Mouse (Mus musculus): Measurements from ENCODE around the gene Siglecg. TPM values are rescaled to one million over a fixed set of nuclear protein-coding genes. Genes with fewer than 3 reads are reported as not detected.

The Siglecg gene
- polyA plus RNA-seq (2014; fragmentation: Nextera tagmentation; extraction: Ambion mirVana): 0.08 TPM in 1 of 2 replicates, not detected in the other

- Histone ChIP-seq H3K9me3 (ENCODE audit: control insufficient read depth, low read length) (0 out of 2 replicates have a peak, but pooled peaks cover 2% of the 10 kb centered on the region), H3K9ac (ENCODE audit: low read length) (no peak within 1 kb of the TSS), H3K27ac (replicated peaks in 1 of 2; ENCODE audit: control insufficient read depth in 1 of 2, insufficient read depth in 1 of 2, low read depth in 2 of 2, low read length in 2 of 2) (no peak within 1 kb of the TSS), H3K27me3 (ENCODE audit: control insufficient read depth, insufficient read depth, low read length) (no peaks in the 10 kb centered on the region), H3K4me1 (ENCODE audit: control insufficient read depth in 2 of 2, insufficient read depth in 2 of 2, low read length in 2 of 2) (no peaks in the 10 kb centered on the region), H3K4me3 (ENCODE audit: control insufficient read depth in 1 of 2, insufficient read depth in 1 of 2, low read depth in 1 of 2, low read length in 2 of 2) (no peak within 1 kb of the TSS), H3K4me2 (ENCODE audit: low read length) (no peak within 1 kb of the TSS), H3K36me3 (ENCODE audit: control insufficient read depth, insufficient read depth, low read length) (no peaks in the 10 kb centered on the region)
- WGBS: 69% methylated on average over 4 of the region's 4 CpGs
- no peak for ATAC-seq (ENCODE audit: insufficient number of reproducible peaks, insufficient read depth, low FRiP score, low read depth)
Observed at GRCm38 (mm10) chr7:43408131-43408553, at the start of gene Siglecg. Siglecg (plus strand) TSS chr7:43408204.

- no peaks in the 10 kb centered on the region for H3K36me3 ChIP-seq (ENCODE audit: control insufficient read depth, insufficient read depth, low read length)
- H3K27me3 ChIP-seq (ENCODE audit: control insufficient read depth, insufficient read depth, low read length): no peaks in the 10 kb centered on the region
- no peaks in the 10 kb centered on the region for H3K4me1 ChIP-seq (ENCODE audit: control insufficient read depth in 2 of 2, insufficient read depth in 2 of 2, low read length in 2 of 2)
- ATAC-seq (ENCODE audit: insufficient number of reproducible peaks, insufficient read depth, low FRiP score, low read depth): no peak
- no peak overlapping the region for H3K4me3 ChIP-seq (ENCODE audit: control insufficient read depth in 1 of 2, insufficient read depth in 1 of 2, low read depth in 1 of 2, low read length in 2 of 2)
- no peak overlapping the region for H3K4me2 ChIP-seq (ENCODE audit: low read length)
- no peak overlapping the region for H3K27ac ChIP-seq (replicated peaks in 1 of 2; ENCODE audit: control insufficient read depth in 1 of 2, insufficient read depth in 1 of 2, low read depth in 2 of 2, low read length in 2 of 2)
- no peaks in the 10 kb centered on the region for H3K9me3 ChIP-seq (ENCODE audit: control insufficient read depth, low read length)
- H3K9ac ChIP-seq (ENCODE audit: low read length): no peak overlapping the region
- 76% methylated on average over 3 of the region's 3 CpGs for WGBS
Observed at GRCm38 (mm10) chr7:43358556-43358955, 49.4 kb upstream of the Siglecg start.

DNA sequence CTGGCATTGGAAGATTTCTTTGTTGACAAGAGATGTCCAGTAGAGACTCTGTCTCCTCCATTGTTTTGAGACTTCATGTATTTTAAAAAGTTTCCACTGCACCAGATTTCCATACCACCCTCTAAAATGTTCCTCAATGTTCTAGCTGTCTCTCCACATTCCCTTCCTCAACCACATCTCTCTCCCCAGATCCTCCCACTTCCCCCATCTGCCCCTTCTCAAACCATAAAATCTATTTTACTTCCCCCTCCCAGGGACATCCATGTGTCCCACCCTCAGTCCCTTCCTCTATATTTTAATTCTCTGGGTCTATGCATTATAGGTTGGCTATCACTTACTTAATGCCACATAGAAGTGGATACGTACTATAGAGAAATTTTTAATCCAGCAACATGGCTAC, 46.6 kb upstream of the Siglecg start:
- WGBS: 82% methylated on average over 1 of the region's 1 CpGs

DNA sequence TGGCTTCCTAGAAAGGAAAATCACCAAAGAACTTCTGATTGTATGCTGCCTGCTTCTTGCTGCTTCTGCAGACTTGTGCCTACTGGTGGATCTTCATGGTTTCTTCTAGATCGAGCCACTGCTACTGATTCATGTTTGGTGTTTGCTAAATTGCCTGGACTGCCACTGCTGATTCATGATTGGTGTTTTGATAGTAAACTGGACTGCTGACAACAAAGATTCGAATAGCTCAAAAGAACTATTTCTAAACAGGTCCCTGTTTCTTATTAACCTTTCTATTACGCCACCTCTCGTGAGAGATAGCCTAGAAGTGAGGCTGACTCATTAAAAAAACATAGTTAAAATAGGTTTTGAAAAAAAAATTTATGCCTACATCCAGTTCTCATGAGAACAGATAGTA, 46.0 kb upstream of the Siglecg start:
- no peaks in the 10 kb centered on the region for H3K4me1 ChIP-seq (ENCODE audit: control insufficient read depth in 2 of 2, insufficient read depth in 2 of 2, low read length in 2 of 2)
- H3K36me3 ChIP-seq (ENCODE audit: control insufficient read depth, insufficient read depth, low read length): no peaks in the 10 kb centered on the region
- H3K4me2 ChIP-seq (ENCODE audit: low read length): no peak overlapping the region
- no peak for ATAC-seq (ENCODE audit: insufficient number of reproducible peaks, insufficient read depth, low FRiP score, low read depth)
- H3K27ac ChIP-seq (replicated peaks in 1 of 2; ENCODE audit: control insufficient read depth in 1 of 2, insufficient read depth in 1 of 2, low read depth in 2 of 2, low read length in 2 of 2): no peak overlapping the region
- no peaks in the 10 kb centered on the region for H3K27me3 ChIP-seq (ENCODE audit: control insufficient read depth, insufficient read depth, low read length)
- 51% methylated on average over 4 of the region's 4 CpGs for WGBS
- H3K9ac ChIP-seq (ENCODE audit: low read length): no peak overlapping the region
- H3K4me3 ChIP-seq (ENCODE audit: control insufficient read depth in 1 of 2, insufficient read depth in 1 of 2, low read depth in 1 of 2, low read length in 2 of 2): no peak overlapping the region
- H3K9me3 ChIP-seq (ENCODE audit: control insufficient read depth, low read length): no peaks in the 10 kb centered on the region

More for the DNA sequence above, 46.6 kb upstream of the Siglecg start:
- Histone ChIP-seq H3K9me3 (ENCODE audit: control insufficient read depth, low read length) (no peaks in the 10 kb centered on the region), H3K4me1 (ENCODE audit: control insufficient read depth in 2 of 2, insufficient read depth in 2 of 2, low read length in 2 of 2) (no peaks in the 10 kb centered on the region), H3K27ac (replicated peaks in 1 of 2; ENCODE audit: control insufficient read depth in 1 of 2, insufficient read depth in 1 of 2, low read depth in 2 of 2, low read length in 2 of 2) (no peak overlapping the region), H3K36me3 (ENCODE audit: control insufficient read depth, insufficient read depth, low read length) (no peaks in the 10 kb centered on the region), H3K4me2 (ENCODE audit: low read length) (no peak overlapping the region), H3K9ac (ENCODE audit: low read length) (no peak overlapping the region), H3K4me3 (ENCODE audit: control insufficient read depth in 1 of 2, insufficient read depth in 1 of 2, low read depth in 1 of 2, low read length in 2 of 2) (no peak overlapping the region), H3K27me3 (ENCODE audit: control insufficient read depth, insufficient read depth, low read length) (no peaks in the 10 kb centered on the region)
- no peak for ATAC-seq (ENCODE audit: insufficient number of reproducible peaks, insufficient read depth, low FRiP score, low read depth)

DNA sequence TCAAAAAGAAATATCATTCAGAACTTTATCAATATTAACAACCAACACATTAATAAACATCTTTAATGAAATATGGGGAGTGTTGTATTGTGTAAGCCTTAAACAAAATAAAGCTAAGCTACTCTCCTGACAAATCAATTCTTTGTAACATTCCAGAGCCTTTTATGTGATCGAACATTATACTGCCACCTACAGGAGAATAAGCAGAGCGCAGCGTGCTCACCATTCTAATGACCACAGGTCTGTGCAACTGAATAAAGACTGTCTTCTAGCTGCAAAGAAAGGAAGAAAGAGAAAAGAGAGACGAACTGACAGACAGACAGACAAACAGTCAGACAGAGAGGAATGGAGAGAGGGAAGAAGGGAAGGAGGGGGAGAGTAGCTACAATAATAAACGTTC, 29.8 kb upstream of the Siglecg start:
- Histone ChIP-seq H3K27ac (replicated peaks in 1 of 2; ENCODE audit: control insufficient read depth in 1 of 2, insufficient read depth in 1 of 2, low read depth in 2 of 2, low read length in 2 of 2) (no peak overlapping the region), H3K4me3 (ENCODE audit: control insufficient read depth in 1 of 2, insufficient read depth in 1 of 2, low read depth in 1 of 2, low read length in 2 of 2) (no peak overlapping the region), H3K36me3 (ENCODE audit: control insufficient read depth, insufficient read depth, low read length) (no peaks in the 10 kb centered on the region), H3K4me1 (ENCODE audit: control insufficient read depth in 2 of 2, insufficient read depth in 2 of 2, low read length in 2 of 2) (no peaks in the 10 kb centered on the region), H3K4me2 (ENCODE audit: low read length) (no peak overlapping the region), H3K9me3 (ENCODE audit: control insufficient read depth, low read length) (no peaks in the 10 kb centered on the region), H3K27me3 (ENCODE audit: control insufficient read depth, insufficient read depth, low read length) (no peaks in the 10 kb centered on the region), H3K9ac (ENCODE audit: low read length) (no peak overlapping the region)
- no peak for ATAC-seq (ENCODE audit: insufficient number of reproducible peaks, insufficient read depth, low FRiP score, low read depth)
- 16% methylated on average over 5 of the region's 5 CpGs for WGBS

DNA sequence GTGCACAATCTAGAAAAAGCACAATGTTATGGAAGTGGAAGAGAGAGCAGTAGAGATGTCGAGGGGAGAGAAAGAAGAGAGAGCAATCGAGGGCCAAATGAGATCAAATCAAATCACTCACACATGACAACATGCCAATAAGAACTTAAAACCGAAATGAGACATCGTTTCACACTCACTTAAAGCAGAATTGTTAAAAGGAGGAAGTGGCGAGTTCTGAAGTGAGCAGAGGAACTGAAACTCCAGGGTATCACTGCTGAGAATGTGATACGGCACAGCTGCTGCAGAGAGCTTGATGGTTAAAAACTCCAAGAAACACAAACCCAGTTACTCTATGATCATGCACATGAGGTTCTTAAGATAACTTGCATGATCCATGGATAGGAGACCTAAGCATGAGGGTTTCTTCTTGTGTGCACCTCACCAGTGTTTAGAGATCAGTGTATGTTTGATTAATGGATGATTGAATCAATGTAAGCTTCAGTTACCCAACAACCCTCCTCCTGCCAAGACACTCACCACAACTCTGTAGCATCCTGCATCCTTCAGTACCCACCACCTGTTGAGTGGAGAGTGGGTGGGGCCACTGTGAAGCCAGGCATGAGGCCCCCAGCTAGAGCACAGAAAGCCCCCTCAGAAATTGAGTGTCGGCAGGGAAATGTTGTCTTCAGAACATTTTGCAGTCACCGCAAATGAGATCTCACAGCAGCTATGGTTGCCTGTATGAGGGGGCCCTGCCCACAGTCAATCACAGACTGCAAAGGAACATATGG, 15.5 kb upstream of the Siglecg start:
- H3K4me2 ChIP-seq (ENCODE audit: low read length): no peak overlapping the region
- no peak overlapping the region for H3K9ac ChIP-seq (ENCODE audit: low read length)
- no peaks in the 10 kb centered on the region for H3K27me3 ChIP-seq (ENCODE audit: control insufficient read depth, insufficient read depth, low read length)
- H3K4me1 ChIP-seq (ENCODE audit: control insufficient read depth in 2 of 2, insufficient read depth in 2 of 2, low read length in 2 of 2): no peaks in the 10 kb centered on the region
- no peaks in the 10 kb centered on the region for H3K36me3 ChIP-seq (ENCODE audit: control insufficient read depth, insufficient read depth, low read length)
- H3K4me3 ChIP-seq (ENCODE audit: control insufficient read depth in 1 of 2, insufficient read depth in 1 of 2, low read depth in 1 of 2, low read length in 2 of 2): no peak overlapping the region
- no peaks in the 10 kb centered on the region for H3K9me3 ChIP-seq (ENCODE audit: control insufficient read depth, low read length)
- ATAC-seq (ENCODE audit: insufficient number of reproducible peaks, insufficient read depth, low FRiP score, low read depth): no peak
- no peak overlapping the region for H3K27ac ChIP-seq (replicated peaks in 1 of 2; ENCODE audit: control insufficient read depth in 1 of 2, insufficient read depth in 1 of 2, low read depth in 2 of 2, low read length in 2 of 2)
- WGBS: 67% methylated on average over 8 of the region's 8 CpGs

DNA sequence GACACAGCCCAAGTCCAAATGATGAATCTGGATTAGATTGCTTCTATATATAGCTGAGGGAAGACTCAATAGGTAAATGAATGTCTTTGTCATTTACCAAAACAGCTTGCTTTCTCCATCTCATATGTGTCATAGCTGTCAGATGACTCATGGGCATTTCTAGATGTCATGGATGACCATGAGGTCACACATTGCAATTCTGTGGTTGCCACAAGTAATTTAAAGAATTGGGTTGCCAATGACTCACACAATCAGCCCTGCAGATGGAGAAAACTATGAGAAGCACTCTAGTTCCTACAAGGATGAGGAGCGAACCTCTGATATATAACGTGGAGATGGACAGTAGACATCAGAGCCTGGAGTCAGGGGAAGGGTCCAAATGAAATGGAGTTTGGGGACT, 8.5 kb upstream of the Siglecg start:
- no peaks in the 10 kb centered on the region for H3K9me3 ChIP-seq (ENCODE audit: control insufficient read depth, low read length)
- H3K9ac ChIP-seq (ENCODE audit: low read length): no peak overlapping the region
- no peak overlapping the region for H3K4me3 ChIP-seq (ENCODE audit: control insufficient read depth in 1 of 2, insufficient read depth in 1 of 2, low read depth in 1 of 2, low read length in 2 of 2)
- WGBS: 74% methylated on average over 2 of the region's 2 CpGs
- H3K4me2 ChIP-seq (ENCODE audit: low read length): no peak overlapping the region
- no peak overlapping the region for H3K27ac ChIP-seq (replicated peaks in 1 of 2; ENCODE audit: control insufficient read depth in 1 of 2, insufficient read depth in 1 of 2, low read depth in 2 of 2, low read length in 2 of 2)
- H3K4me1 ChIP-seq (ENCODE audit: control insufficient read depth in 2 of 2, insufficient read depth in 2 of 2, low read length in 2 of 2): no peaks in the 10 kb centered on the region
- no peaks in the 10 kb centered on the region for H3K36me3 ChIP-seq (ENCODE audit: control insufficient read depth, insufficient read depth, low read length)
- no peak for ATAC-seq (ENCODE audit: insufficient number of reproducible peaks, insufficient read depth, low FRiP score, low read depth)
- no peaks in the 10 kb centered on the region for H3K27me3 ChIP-seq (ENCODE audit: control insufficient read depth, insufficient read depth, low read length)

DNA sequence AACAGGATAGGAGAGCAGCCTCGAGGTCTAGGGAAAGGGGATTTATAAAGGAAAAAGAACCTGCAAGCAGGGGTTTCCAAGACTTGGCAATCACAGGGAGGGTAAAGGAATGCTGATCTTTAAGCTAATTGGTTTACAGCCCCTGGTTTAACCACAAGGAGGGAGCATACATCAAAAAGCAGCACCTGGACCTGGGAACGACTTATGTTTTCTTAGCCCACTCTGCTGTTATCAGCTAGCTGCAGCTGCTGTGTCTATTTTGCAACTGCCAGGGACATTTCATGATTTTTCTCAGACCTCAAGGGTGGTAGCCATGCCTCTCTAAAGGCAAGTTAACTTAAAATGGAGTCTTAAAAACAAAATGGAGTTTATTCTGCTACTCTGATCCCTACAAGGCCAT, 5.3 kb upstream of the Siglecg start:
- Histone ChIP-seq H3K9me3 (ENCODE audit: control insufficient read depth, low read length) (0 out of 2 replicates have a peak, but pooled peaks cover 2% of the 10 kb centered on the region), H3K4me1 (ENCODE audit: control insufficient read depth in 2 of 2, insufficient read depth in 2 of 2, low read length in 2 of 2) (no peaks in the 10 kb centered on the region), H3K36me3 (ENCODE audit: control insufficient read depth, insufficient read depth, low read length) (no peaks in the 10 kb centered on the region), H3K27me3 (ENCODE audit: control insufficient read depth, insufficient read depth, low read length) (no peaks in the 10 kb centered on the region), H3K27ac (replicated peaks in 1 of 2; ENCODE audit: control insufficient read depth in 1 of 2, insufficient read depth in 1 of 2, low read depth in 2 of 2, low read length in 2 of 2) (no peak overlapping the region), H3K9ac (ENCODE audit: low read length) (no peak overlapping the region), H3K4me2 (ENCODE audit: low read length) (no peak overlapping the region), H3K4me3 (ENCODE audit: control insufficient read depth in 1 of 2, insufficient read depth in 1 of 2, low read depth in 1 of 2, low read length in 2 of 2) (no peak overlapping the region)
- no peak for ATAC-seq (ENCODE audit: insufficient number of reproducible peaks, insufficient read depth, low FRiP score, low read depth)
- 27% methylated on average over 2 of the region's 2 CpGs for WGBS

Measured in heart, embryonic 14.5 days (tissue).